Mouse (Mus musculus): ENCODE results near the gene Alkbh2.
A peak's percentile ranks its signal among the peaks of the same experiment; 100 is the strongest.

The Alkbh2 gene

DNA sequence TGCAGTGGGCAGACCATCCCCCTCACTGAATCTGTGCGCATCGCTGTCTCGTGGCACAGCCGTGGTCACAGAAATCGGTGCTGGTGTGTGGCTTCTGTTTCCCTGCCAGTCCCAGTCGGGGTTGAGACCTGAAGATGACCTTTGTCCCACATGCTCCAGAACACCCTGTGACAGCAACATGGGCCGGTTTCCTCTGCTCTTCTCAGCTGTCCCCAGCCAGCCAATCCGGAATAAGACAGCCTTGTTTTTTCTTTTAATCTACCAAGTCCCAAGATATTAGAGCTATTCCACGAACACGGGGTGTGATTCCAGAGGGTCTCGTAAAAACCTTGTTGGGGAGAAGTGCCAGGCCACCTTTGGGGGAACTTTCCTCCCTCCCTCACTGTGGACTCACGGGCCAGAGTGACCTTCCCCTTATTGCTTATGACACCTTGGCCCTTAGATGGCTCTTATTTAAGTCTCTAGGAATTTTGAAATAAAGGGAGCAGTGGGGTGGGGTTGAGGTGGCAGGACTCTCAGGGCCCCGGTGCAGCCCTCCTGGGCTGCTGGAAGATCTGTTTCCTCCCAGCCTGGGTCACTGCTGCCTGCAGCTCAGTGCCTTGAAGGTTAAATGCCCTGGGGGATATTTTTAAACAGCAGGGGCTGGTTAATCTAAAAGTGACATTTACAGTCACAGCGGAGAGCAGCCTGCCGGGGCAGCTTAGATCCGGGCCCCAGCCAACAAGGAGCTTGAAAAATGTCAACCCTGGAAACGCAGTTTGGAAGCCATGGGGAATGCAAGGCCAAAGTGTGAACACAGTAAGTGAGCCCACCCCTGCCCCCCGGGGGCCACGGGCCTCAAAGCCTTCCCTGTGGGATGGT, 18.2 kb upstream of the Alkbh2 start, which contains the start of gene Acacb:
Gene Acacb (plus strand): TSS at position 508 of the 861 bp plus-strand sequence.
- DNase-seq = no peak

DNA sequence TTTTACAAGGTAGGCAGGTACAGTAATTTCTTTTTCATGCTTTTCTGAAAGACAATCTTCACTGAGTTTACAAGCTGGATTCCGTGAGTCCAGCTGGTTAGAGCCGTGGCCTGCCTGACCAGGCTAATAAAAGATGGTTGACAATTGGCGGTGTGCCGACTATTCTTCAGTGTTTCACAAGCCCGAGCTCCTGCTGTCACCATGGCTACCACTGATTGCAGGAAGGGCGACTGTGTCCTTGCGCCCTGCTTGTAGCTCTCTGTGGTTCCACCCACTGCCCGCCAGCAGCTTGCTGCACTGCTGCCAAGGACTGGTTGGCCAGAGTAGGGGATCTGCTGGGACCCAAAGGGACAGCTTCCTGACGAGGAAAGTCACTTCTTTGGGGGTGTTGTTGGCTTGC, 11.2 kb upstream of the Alkbh2 start:
- peak; percentile 87 to 92 for DNase-seq

DNA sequence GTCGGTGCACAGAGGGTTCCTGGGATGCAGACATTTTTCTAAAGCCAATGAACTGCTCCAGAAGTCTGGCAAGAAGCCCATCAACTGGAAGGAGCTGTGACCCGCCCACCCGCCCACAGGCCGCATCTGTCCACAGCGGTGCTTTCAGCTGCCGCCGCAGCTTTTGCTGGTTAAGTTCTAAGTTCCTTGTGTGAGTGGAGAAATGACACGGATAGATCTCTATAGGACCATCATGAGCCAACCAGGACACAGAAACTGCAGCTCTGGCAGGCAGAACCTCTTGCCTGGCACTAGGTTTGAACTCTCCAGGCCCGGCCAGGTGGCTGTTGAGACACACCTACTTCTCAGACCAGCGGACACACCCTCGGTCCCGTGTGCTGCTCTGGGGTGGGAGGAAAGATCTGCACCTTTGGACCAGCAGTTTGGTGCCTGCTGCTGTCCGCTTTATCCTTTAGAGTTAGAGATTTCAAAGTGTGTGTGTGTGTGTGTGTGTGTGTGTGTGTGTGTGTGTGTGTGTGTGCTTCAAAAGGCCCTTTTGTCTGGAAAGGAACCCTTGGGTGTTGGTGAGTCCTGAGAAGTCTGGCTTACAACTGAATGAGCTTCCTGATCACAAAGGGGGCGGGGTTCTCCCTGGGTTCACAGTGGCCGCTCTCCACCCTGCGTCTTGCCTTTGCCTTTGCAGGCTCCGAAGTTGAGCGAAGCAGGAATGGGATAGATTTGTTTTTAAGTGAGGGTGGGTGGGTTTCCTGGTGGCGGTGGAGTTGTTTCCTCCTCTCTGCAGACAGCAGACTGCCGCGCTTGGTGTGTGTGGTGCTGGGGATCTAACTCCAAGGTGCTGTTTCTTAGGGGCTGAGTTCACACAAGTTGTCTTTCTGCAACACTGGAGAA, 10.5 kb upstream of the Alkbh2 start:
- DNase-seq = peak; percentile 52 to 62

DNA sequence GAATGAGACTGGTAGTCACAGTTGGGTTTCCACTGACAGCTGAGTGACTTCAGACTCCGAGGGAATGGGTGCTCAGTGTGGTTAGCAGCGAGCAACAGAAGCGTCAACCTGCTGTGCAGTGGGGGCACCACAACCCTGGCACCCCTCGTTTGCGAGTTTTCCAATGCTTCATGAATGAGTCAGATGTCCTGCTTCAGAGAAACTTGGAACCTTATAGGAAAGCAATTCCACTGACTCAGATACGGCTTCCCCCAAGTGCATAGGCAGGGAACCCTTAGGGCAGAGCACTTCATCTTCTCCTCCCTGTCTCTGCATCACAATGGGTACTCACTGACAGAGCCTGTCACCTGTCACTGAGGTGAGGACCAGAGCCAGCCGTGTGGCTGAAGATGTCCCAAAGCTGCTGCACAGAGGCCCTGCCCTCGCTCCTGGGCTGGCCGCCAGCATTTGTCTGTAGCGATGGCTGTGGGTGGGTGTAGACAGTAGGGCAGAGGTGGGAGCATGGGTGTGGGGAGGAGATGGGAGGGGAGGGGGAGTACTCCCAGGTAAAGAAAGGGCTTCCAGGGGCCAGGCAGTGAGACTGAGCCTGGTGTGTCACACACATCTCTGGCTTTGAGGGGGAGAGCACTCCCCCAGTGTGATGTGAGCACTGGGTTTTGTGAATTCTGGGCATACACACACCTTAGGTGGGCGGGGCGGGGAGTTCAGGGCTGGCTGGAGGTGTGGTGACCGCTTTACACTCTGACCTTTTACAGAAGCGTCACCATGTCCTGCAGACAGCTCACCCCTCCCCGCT, 9.7 kb upstream of the Alkbh2 start:
- DNase-seq = no peak

DNA sequence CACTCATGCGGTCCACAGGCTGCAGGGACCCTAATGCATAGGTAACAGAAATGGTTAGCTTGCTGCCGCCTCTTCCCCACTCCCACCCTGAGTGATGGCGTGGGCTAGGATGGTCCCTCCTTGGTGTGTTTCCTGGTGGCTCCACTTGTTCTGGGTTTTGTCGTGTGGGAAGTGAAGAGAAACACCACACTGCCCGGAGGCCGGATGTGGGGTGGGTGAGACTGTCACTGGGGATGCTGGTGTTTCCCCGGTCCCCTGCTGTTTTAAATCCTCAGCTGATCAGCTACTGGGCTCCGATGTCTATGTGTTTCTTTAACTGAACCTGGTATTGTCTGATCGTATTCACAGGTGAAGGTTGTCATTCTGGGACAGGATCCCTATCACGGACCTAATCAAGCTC, 7.5 kb upstream of the Alkbh2 start:
- DNase-seq = no peak

DNA sequence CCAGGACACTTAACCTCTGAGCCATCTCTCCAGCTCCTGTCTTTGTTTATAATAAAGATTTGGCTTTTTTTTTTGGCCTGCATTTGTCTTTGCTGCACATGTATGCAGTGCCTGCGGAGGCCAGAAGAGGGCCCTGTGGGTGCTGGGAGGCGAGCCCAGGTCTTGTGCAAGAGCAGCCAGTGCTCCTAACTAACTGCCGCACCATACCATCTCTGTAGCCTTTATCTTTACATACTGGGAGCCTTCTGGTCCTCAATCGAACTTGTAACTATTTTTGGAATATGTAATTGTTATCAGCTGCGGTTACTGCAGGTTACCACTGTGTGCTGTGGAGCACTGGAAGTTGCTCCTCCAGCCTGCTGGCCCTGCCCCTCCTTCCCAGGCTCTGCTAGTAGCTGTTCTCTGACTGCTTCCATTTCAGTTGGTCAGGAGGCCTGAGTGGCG, 6.1 kb upstream of the Alkbh2 start:
- peak; percentile 75 to 79 for DNase-seq

DNA sequence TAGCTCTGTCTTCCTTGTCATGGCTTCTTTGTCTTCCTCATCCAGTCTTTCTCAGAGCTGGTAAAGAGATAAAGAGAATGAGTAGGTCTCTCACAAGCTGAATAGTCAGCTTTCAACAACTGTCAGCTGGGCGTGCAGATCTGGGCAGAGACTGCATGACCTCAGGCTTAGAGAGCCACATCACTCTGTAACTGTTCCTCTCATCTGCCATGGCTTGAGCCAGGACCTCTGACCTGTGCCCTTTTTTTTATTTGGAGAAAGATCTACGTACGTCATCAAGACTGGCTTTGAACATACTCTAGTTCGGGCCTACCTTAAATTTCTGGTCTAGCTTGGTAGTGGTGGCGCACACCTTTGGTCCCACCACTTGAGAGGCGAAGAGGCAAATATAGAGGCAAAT, 4.8 kb upstream of the Alkbh2 start:
- DNase-seq = no peak

DNA sequence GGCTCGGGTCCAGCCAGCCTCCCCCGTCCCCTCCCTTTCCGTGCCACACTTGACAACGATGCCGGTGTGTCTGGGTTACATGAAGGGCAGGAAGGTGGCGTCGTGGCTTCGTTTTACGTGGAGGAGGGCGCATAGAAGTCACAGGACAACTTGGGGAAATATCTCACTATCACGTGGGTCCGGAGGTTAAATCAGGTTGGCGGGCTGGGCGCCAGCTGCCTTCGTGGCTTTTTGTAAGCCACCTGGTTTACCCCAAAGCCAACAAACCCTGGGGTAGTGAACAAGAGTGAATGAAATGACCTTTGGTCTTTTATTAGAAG, 3.5 kb upstream of the Alkbh2 start:
- DNase-seq = no peak

DNA sequence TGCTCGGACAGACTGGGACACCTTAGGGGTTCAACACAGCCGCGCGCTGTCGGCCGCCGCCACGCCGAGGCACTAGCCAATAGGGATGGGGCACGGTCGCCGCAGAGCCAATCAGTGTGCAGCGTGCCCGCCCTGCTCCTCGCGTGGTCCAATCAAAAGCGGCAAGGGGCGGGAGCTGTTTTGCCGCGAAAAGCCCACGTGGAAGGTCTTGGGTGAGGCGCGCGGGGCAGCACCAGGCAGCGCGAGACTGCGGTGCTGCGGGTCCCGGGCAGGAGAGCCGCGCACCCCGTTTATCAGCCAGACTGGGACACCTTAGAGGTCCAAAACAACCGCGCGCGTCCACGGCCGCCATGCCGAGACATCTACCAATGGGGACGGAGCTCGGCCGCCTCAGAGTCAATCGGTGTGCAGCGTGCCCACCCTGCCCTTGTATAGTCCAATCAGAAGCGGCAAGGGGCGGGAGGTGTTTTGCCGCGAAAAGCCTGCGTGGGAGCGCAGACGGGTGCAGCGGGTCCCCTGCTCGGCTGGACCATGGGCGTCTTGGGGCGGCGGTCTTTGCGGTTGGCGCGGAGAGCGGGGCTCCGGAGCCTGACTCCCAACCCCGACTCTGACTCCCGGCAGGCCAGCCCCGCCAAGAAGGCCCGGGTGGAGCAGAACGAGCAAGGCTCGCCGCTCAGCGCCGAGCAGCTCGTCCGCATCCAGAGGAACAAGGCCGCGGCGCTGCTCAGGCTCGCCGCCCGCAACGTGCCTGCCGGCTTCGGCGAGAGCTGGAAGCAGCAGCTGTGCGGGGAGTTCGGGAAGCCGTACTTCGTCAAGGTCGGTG, 2.9 kb upstream of the Alkbh2 start:
- peak; percentile 93 to 95 for DNase-seq

DNA sequence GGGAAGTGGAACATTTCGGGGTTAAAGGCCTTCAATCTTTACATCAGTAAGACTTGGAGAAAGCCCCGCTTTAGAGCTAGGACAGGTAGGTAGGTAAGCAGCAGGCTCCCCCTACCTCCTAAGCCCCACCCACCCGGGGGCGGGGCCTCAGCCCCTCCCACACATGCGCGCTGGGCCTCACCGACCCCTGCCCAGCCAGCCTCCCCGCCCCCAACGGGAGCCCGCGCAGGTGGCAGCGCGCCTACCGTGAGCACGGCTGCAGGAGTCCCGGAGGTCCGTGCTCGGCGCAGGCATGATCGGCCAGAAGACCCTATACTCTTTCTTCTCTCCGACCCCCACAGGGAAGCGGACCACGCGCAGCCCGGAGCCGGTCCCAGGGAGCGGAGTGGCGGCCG, 2.2 kb upstream of the Alkbh2 start, which contains the start of gene Ung:
Gene Ung (plus strand): TSS at position 176 of the 395 bp plus-strand sequence.
- peak; percentile 58 to 63 for DNase-seq

DNA sequence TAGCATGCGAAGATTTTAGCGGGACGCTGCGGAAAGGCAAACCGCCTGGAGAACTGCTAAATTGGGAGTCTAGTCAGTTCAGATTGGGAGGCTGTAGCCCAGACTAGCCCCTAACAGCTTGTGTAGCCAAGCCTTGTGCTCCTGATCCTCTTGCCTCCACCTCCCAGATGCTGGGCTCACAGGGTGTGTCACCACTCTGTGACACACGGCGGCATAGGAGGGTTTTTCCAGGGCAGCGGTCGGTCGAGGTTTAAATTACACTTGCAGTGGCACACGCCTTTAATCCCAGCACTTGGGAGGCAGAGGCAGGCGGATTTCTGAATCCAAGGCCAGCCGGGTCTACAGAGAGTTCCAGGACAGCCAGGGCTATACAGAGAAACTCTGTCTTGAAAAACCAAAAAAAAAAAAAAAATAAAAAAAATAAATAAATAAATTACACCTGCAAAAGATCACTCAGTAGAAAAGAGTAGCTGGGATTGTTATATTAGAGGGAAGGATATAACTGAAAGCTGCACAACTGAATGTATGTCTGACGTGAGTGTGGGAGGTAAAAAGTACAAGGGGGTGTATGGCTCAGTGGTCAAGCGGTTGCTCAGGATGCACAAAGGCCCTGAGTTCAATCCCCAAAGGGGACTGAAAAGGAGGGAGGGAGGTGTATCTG, 1.7 kb upstream of the Alkbh2 start:
- no peak for DNase-seq

DNA sequence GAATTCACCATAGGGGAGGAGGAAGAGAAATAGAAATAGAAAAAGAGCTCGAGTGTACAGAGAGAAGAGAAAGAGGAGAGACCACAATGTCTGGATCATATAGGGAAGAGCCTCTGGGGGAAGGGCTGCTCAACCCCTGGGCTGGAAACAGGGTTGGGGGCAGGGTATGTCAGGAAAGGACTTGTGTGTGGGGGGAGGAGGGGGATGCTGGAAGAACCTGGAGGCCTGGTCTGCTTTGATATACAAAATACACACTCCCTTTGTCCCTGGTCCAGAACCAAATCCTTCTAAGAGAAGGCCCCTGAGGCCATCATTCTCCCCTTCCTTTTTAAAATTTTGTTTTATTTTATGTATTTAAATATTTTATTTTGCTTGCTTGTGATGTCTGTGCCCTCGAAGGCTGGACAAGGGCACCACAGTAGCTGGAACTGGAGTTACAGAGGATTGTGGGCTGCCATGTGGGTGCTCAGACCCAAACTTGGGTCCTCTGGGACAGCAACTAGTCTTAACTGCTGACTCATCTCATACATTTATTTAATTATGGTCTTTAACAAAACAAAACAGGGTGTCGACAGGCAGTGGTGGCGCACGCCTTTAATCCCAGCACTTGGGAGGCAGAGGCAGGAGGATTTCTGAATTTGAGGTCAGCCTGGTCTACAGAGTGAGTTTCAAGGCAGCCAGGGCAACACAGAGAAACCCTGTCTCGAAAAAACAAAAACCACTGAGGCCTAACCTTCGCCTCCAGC, 1.3 kb downstream of the Alkbh2 start:
- DNase-seq = no peak

DNA sequence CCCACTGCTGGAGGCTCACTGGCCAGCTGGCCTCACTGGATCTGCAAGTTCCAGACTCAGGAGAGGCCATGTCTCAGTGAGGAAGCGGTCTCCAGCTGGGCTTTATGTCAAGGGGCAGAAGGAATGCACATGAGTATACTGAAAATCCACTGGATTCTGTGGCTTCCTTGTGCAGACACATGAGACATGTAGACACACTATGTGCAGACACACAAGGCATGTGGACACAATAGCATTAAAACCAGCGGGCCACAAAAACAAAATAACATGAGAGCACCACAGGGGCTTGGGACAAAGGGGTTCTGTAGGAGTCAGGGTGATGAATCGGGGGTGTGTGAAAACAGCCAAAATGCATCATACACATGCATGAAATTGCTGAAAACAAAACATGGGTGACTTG, 2.0 kb downstream of the Alkbh2 start:
- DNase-seq = no peak

DNA sequence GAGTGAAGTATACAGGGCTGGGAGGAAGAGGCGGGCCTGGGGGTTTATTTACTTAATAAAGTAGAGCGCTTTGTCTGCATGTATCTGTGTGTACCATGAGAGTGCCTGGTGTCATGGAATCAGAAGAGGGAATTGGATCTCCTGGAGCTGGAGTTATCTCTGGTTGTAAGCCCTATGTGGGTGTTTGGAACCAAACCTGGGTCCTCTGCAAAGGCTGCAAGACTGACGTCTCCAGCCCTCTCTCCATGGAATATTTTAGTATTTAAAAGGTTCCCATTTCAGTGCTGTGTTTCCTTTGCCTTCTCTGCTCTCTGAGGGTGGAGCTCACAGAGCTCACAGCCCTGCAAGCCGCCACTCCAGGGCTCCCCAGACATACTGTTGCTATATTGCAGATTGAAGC, 8.2 kb downstream of the Alkbh2 start:
- DNase-seq = no peak

DNA sequence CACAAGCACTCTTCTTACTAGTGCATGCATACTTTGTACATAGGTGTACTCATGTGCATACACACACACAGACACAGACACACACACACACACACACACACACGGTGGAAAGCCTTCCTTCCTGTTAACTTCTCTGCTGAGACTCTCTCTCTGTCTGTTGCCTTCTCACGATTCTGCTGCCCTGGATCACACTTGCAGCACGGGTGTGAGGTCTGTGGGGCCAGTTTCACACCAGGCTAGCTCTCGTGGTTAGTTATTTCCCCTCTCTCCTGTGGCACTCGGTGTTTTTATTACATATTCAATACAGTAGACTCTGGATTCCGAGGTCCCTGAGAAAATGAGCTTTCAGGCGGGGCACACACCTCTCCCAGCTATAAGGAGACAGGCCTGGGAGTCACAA, 11.4 kb downstream of the Alkbh2 start:
- no peak for DNase-seq

DNA sequence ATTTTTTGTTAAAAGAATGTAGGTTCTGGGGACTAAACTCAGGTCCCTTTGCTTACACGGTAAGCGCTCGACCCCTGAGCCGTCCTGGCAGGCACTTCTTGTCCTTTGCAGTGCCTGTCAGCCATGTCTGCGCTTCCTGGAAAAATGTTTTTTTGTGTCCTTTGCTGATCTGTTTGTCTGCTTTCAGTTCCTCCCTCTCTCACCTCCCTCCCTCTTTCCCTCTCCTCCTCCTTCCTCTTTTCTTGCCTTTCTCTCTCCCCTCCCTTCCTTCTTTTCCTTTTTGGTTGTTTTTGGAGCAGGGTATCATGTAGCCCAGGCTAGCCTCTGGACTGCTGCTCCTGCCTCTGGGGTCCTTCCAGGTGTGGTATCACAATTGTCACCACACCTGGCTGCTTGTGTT, 13.0 kb downstream of the Alkbh2 start:
- no peak for DNase-seq

DNA sequence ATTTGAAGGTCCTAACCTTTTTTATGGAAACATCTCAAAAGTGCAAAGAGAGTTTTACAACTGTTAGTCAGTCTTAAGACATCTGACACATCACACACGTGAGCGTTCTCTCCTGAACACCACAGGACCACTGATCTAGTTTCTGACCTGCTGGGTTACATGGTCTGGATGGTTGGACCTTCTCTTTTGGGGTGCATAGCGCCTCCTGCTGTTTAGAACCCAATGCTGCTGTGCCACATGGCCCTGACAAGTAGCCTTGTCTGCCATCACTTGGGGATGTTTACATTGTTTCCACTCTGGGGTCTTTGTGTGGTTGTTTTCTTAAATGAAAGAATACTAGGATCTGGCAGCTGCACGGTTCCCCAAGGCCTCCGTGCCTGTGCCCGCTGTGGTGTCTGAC, 14.7 kb downstream of the Alkbh2 start:
- DNase-seq = no peak

DNA sequence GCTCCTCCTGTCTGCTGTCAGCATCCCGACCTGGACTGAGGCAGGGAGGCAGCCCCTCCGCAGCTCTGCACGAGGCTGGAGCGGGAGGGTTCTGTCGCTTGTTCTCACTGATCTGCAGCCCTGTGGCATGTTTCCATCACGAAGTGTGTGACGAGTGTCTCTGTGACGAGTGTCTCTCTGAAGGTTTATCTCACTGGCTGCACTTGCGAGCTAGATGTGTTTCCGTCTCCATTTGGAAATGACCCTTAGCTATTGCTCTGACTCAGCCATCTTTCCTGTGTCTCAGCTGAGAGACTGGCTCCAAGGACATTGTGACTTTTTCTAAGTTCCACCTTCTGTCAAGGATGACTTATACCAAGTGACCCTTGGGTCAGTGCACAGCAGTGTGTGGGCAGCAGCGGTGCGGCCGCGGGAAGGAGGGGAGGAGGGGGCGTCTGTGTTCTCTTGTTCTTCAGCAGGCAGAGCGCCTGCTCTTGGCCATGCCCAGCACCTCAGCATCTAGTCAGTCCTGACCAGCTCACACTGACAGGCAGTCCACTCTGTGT, 21.6 kb downstream of the Alkbh2 start:
- no peak for DNase-seq

DNA sequence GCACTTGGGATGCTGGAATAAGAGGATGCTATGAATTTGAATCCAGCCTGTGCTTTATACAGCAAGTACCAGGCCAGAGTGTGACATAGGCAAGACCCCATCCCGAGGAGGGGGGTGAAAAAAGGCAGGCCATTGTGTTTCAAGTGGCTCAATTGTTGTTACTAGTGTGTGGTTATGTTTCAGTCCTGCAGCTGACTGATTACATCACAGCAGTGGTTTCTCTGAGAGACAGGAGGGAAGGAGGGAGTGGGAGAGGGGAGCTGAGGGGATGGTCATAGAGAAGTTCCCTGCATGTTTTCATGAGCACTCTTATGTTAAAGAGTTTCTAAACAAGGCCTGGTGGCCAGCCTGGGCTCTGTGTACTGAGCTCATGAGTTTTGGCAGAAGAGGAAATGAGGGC, 25.2 kb downstream of the Alkbh2 start:
- DNase-seq = no peak

DNA sequence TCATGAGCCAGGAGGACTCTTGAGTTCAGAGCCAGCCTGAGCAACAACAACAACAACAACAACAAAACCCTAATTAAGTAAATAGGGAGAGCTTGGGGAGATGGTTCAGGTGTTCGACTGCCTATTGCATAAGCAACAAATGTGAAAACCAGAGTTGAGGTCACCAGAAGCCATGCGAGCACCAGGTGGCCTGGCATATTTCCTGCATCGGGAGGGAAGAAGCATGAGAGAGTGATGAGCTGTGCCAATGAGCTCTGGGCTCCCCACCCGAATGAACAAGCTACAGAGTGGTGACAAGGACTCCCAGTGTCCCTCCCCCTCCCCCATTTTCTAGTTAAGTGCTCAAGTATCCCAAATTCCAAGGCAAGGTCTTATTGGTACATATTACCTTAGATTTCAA, 26.1 kb downstream of the Alkbh2 start:
- DNase-seq = no peak

Measured in lung, postnatal 4 days (tissue).